Mouse (Mus musculus): ENCODE data around the gene AC170998.1. TPM values are rescaled to one million over a fixed set of nuclear protein-coding genes. Genes with fewer than 3 reads are reported as not detected.

AC170998.1 gene
- total and polyA plus RNA-seq, 3 experiments = 0.27 to 0.52 TPM; not detected in 1

DNA sequence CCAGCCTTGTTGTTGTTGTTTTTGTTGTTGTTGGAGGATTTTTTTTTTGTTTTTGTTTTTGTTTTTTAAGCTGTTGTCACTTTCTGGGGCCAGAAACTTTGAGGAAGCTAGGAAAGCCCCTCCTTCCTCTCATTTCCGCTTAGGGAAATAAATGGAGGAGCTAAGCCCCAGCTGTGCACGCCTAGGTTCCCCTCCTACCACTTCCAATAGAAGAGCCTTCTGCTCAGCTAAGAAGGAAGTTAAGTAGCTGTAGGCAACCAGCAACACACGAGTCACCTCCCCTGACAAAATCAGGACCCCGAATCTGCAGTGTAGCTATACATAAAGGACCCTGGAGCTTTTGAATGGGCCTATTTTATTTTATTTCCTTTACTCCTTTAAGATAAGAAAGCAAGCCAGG lies 12.1 kb downstream of the AC170998.1 start:
- H3K36me3 ChIP-seq (ENCODE audit: control insufficient read depth, insufficient read depth, low read length) = no peaks in the 10 kb centered on the region
- intact Hi-C loops (cut with DNase I) = no loop called here
- H3K9ac ChIP-seq (ENCODE audit: low read depth, low read length) = no peak overlapping the region
- no peak for TF ChIP-seq POLR2A (IDR thresholded peaks at IDR 0.05; ENCODE audit: insufficient read depth, low read depth, low read length)
- no peak for TF ChIP-seq CTCF (IDR thresholded peaks at IDR 0.05)
- TF ChIP-seq EP300 (IDR thresholded peaks at IDR 0.05; ENCODE audit: insufficient read depth, low read depth, low read length) = no peak
- no peaks in the 10 kb centered on the region for H3K27me3 ChIP-seq (ENCODE audit: control insufficient read depth, insufficient read depth, low read length)
- H3K79me2 ChIP-seq (replicated peaks; ENCODE audit: control insufficient read depth, insufficient read depth, low read length) = no peaks in the 10 kb centered on the region
- WGBS = 72% methylated on average over 4 of the region's 4 CpGs
- H3K4me1 ChIP-seq (ENCODE audit: control insufficient read depth, insufficient read depth, low read length) = no peaks in the 10 kb centered on the region; the same call in 1 of the 2 replicates
- no peak overlapping the region for H3K27ac ChIP-seq
- no peak for DNase-seq
- no peak overlapping the region for H3K4me3 ChIP-seq

DNA sequence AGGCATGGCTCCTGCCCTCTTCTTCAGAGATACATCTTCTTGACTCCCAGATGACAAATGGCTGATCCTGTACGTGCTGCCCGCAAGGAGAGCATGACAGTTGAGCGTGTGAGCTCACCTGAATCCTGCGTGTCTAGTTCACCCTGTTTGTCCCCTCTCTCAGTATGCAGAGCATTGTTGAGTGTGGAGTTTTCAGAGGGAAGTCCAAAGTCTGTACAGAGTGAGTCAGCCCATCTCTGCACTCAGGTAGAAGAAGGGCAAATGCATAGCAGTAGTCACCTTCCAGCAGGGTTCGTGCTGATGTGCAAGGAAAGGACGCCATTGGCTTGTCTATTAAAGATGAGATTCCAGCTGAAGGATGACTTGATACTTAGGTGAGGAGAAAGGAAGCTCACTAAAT lies 13.4 kb downstream of the AC170998.1 start:
- DNase-seq = no peak
- H3K4me3 ChIP-seq = no peak overlapping the region
- 97% methylated on average over 6 of the region's 6 CpGs for WGBS
- no peak overlapping the region for H3K27ac ChIP-seq
- H3K4me1 ChIP-seq (ENCODE audit: control insufficient read depth, insufficient read depth, low read length) = no peaks in the 10 kb centered on the region; the same call in 1 of the 2 replicates
- TF ChIP-seq CTCF (IDR thresholded peaks at IDR 0.05) (no peak), EP300 (IDR thresholded peaks at IDR 0.05; ENCODE audit: insufficient read depth, low read depth, low read length) (no peak), POLR2A (IDR thresholded peaks at IDR 0.05; ENCODE audit: insufficient read depth, low read depth, low read length) (no peak)
- H3K36me3 ChIP-seq (ENCODE audit: control insufficient read depth, insufficient read depth, low read length) = no peaks in the 10 kb centered on the region
- intact Hi-C loops (cut with DNase I) = no loop called here
- H3K9ac ChIP-seq (ENCODE audit: low read depth, low read length) = no peak overlapping the region
- H3K27me3 ChIP-seq (ENCODE audit: control insufficient read depth, insufficient read depth, low read length) = no peaks in the 10 kb centered on the region
- H3K79me2 ChIP-seq (replicated peaks; ENCODE audit: control insufficient read depth, insufficient read depth, low read length) = no peaks in the 10 kb centered on the region

DNA sequence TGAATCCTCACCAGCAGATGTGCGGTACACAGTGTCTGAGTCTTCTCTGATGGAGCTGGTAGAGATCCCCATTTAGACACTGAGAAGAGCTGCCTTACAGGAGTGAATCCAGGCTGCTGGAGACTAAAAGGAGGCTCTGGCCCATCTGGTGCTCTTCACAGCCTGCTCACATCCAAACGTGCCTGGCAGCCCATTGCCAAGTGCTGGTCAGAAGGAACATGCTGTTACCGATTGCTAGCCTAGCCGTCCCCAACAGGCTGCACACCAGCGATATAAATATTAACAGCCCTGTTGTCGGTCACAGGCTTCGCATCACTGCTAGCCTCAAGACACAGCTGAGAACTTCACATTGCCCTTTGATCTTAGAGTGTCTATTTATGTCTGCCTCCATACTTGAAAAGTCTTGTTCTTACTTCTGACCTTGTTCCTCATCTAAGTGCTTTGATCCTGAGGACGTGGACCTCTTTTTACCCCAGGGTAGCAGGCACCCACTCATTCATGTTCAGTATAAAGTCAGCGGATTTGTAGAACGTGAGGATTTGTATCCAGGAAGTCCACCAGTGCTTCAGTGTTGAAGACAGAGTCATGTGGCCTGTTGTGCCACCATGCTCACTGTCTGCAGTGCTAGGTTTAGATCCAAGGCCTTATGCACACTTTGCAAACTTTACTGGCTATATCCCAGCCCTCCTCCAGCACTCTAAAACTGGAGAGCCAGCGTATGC lies 17.4 kb downstream of the AC170998.1 start:
- peak in 1 of 2 experiments; percentile 14 for DNase-seq
- intact Hi-C loops (cut with DNase I) = no loop called here

DNA sequence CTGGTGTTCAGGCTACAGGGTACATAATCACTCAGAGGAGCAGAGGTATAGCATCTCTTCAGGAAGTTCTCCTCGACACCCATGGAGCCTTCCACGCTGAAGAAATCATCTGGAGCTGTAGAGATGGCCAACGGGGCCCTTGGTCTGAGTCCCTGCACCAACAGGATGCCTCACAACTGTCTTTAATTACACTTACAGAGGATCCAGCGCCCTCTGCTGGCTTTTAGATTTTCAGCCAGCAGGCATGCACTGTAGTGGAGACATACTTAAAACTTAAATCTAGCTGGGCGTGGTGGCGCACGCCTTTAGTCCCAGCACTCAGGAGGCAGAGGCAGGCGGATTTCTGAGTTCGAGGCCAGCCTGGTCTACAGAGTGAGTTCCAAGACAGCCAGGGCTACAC lies 18.0 kb downstream of the AC170998.1 start:
- intact Hi-C loops (cut with DNase I) = no loop called here
- Histone ChIP-seq H3K4me3 (no peak overlapping the region), H3K36me3 (ENCODE audit: control insufficient read depth, insufficient read depth, low read length) (no peaks in the 10 kb centered on the region), H3K27me3 (ENCODE audit: control insufficient read depth, insufficient read depth, low read length) (no peaks in the 10 kb centered on the region), H3K9ac (ENCODE audit: low read depth, low read length) (no peak overlapping the region), H3K27ac (no peak overlapping the region), H3K79me2 (replicated peaks; ENCODE audit: control insufficient read depth, insufficient read depth, low read length) (no peaks in the 10 kb centered on the region), H3K4me1 (ENCODE audit: control insufficient read depth, insufficient read depth, low read length) (peaks cover 3% of the 10 kb centered on the region; the same call in 1 of the 2 replicates)
- TF ChIP-seq CTCF (IDR thresholded peaks at IDR 0.05) = peak; percentile 44
- no peak for TF ChIP-seq POLR2A (IDR thresholded peaks at IDR 0.05; ENCODE audit: insufficient read depth, low read depth, low read length)
- WGBS = 93% methylated on average over 9 of the region's 9 CpGs
- no peak for DNase-seq

More for the DNA sequence above, 17.4 kb downstream of the AC170998.1 start:
- Histone ChIP-seq H3K4me1 (ENCODE audit: control insufficient read depth, insufficient read depth, low read length) (peaks cover 3% of the 10 kb centered on the region; the same call in 1 of the 2 replicates), H3K27ac (no peak overlapping the region), H3K27me3 (ENCODE audit: control insufficient read depth, insufficient read depth, low read length) (no peaks in the 10 kb centered on the region), H3K36me3 (ENCODE audit: control insufficient read depth, insufficient read depth, low read length) (no peaks in the 10 kb centered on the region), H3K9ac (ENCODE audit: low read depth, low read length) (no peak overlapping the region), H3K4me3 (no peak overlapping the region), H3K79me2 (replicated peaks; ENCODE audit: control insufficient read depth, insufficient read depth, low read length) (no peaks in the 10 kb centered on the region)
- TF ChIP-seq CTCF (IDR thresholded peaks at IDR 0.05) (no peak), POLR2A (IDR thresholded peaks at IDR 0.05; ENCODE audit: insufficient read depth, low read depth, low read length) (no peak), EP300 (IDR thresholded peaks at IDR 0.05; ENCODE audit: insufficient read depth, low read depth, low read length) (no peak)
- WGBS = 85% methylated on average over 11 of the region's 11 CpGs

DNA sequence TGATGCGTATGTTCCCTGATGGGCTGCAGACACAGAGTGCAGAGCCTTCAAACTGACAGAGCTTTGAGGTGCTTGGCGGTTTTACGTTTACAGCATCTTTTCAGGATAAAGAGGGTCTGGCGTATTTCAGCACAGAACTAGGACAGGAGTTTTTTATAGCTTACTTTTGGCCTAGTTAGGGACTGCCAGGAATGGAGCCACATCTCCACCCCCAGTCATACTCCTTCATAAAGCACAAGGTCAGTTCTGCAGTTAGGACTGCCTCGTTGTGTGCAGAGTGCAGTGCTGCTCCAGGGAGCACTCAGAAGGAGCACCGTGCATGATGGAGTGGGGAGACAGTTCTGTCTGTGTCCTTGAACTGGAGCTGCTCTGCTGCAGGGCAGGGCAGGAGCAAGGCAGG lies 19.9 kb downstream of the AC170998.1 start:
- Histone ChIP-seq H3K36me3 (ENCODE audit: control insufficient read depth, insufficient read depth, low read length) (no peaks in the 10 kb centered on the region), H3K4me1 (ENCODE audit: control insufficient read depth, insufficient read depth, low read length) (peaks cover 3% of the 10 kb centered on the region; the same call in 1 of the 2 replicates), H3K9ac (ENCODE audit: low read depth, low read length) (no peak overlapping the region), H3K27ac (peak overlapping the region; percentile 52), H3K4me3 (no peak overlapping the region), H3K79me2 (replicated peaks; ENCODE audit: control insufficient read depth, insufficient read depth, low read length) (no peaks in the 10 kb centered on the region), H3K27me3 (ENCODE audit: control insufficient read depth, insufficient read depth, low read length) (no peaks in the 10 kb centered on the region)
- WGBS = 52% methylated on average over 6 of the region's 6 CpGs
- peak in 1 of 2 experiments; percentile 36 for DNase-seq
- intact Hi-C loops (cut with DNase I) = loop anchor here (5.0 kb wide), 1 partner anchor 53 kb away; the partner anchor contains the start of genes Mapk14 and Slc26a8
- TF ChIP-seq CTCF (IDR thresholded peaks at IDR 0.05) = no peak
- no peak for TF ChIP-seq EP300 (IDR thresholded peaks at IDR 0.05; ENCODE audit: insufficient read depth, low read depth, low read length)
- no peak for TF ChIP-seq POLR2A (IDR thresholded peaks at IDR 0.05; ENCODE audit: insufficient read depth, low read depth, low read length)

DNA sequence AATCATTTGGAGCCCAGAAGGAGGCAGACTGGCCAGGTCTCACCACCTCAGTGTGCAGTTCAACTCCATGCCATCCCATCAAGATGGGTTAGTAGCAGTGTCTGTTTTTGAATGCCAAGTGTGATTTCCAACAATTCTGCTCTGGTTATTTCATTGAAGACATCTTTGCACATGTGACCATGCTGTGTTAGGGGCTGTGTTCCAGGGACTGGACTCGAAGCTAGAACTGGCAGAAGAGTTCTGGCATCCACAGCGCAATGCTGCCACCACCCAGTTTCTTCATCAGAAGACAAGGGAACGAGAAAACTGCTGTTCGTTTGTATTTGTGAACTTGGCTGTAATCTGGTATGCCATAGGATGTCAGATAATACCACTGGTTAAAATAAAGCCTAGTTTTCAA lies 22.1 kb downstream of the AC170998.1 start:
- no peak overlapping the region for H3K27ac ChIP-seq
- WGBS = 73% methylated on average over 4 of the region's 4 CpGs
- H3K4me3 ChIP-seq = no peak overlapping the region
- TF ChIP-seq CTCF (IDR thresholded peaks at IDR 0.05) = no peak
- no peak for TF ChIP-seq EP300 (IDR thresholded peaks at IDR 0.05; ENCODE audit: insufficient read depth, low read depth, low read length)
- no peak for TF ChIP-seq POLR2A (IDR thresholded peaks at IDR 0.05; ENCODE audit: insufficient read depth, low read depth, low read length)
- H3K4me1 ChIP-seq (ENCODE audit: control insufficient read depth, insufficient read depth, low read length) = peaks cover 3% of the 10 kb centered on the region
- H3K36me3 ChIP-seq (ENCODE audit: control insufficient read depth, insufficient read depth, low read length) = no peaks in the 10 kb centered on the region
- no peak for DNase-seq
- no peaks in the 10 kb centered on the region for H3K27me3 ChIP-seq (ENCODE audit: control insufficient read depth, insufficient read depth, low read length)
- intact Hi-C loops (cut with DNase I) = loop anchor here (5.0 kb wide), 1 partner anchor 56 kb away; the partner anchor contains the start of genes Mapk14 and Slc26a8
- H3K9ac ChIP-seq (ENCODE audit: low read depth, low read length) = no peak overlapping the region
- no peaks in the 10 kb centered on the region for H3K79me2 ChIP-seq (replicated peaks; ENCODE audit: control insufficient read depth, insufficient read depth, low read length)

All from heart, adult 2 months (tissue).